Mouse (Mus musculus) embryo, embryonic 11 days (tissue): ENCODE results near the gene Adam6a.
"Not testable (repeated sequence)": the region's sequence is repeated elsewhere in the genome, so short reads cannot be mapped to it uniquely, and the experiment has no call there.

ENCODE experiments used
- DNase-seq: peaks from one replicate; pipeline ENCODE4 v3.0.0-alpha.2; 2015

The Adam6a gene

GRCm38 (mm10) chr12:113543608-113544007 lies at the start of gene Adam6a:
Gene Adam6a (plus strand): TSS chr12:113543908.
- not testable (repeated sequence) for DNase-seq

GRCm38 (mm10) chr12:113525901-113526300 lies 17.8 kb upstream of the Adam6a start:
- DNase-seq, result no peak

- DNase-seq, result peak; percentile 4
Observed at GRCm38 (mm10) chr12:113578241-113578640, 34.5 kb downstream of the Adam6a start.

GRCm38 (mm10) chr12:113588001-113588400 lies 44.3 kb downstream of the Adam6a start:
- DNase-seq, result no peak
